In genomic region chr1:162620487-162620886, GRCm38 (mm10) we compare ENCODE assay signal across 14 mouse cellular contexts. TPM values are rescaled to one million over a fixed set of nuclear protein-coding genes. Genes with fewer than 3 reads are reported as not detected.
DNase-seq lines count a peak whose midpoint lies in the region; ATAC-seq and TF ChIP-seq lines count a peak whose summit lies in the region.
"Had no signal": no experiment of that assay in that cellular context is flagged by ENCODE, and none has a peak within 500 bp of the region (broad histone marks: within the 10 kb centered on the region; RNA-seq: fewer than 3 reads in every experiment).

No protein-coding gene starts in this region.

- no peaks in the 10 kb centered on the region for H3K27me3 ChIP-seq in heart, embryonic 10.5 days (ENCODE audit: insufficient read depth, poor library complexity, severe bottlenecking)
- H3K27me3 ChIP-seq in heart, embryonic 11.5 days (ENCODE audit: control insufficient read depth, insufficient read depth, low read length): no peaks in the 10 kb centered on the region
- H3K27me3 ChIP-seq in thymus, adult 2 months (ENCODE audit: control insufficient read depth, insufficient read depth, low read length): no peaks in the 10 kb centered on the region
- H3K27me3 ChIP-seq: hindbrain, embryonic 15.5 days; stomach, embryonic 15.5 days had no signal

- H3K4me1 ChIP-seq in heart, embryonic 10.5 days: peaks cover 7% of the 10 kb centered on the region
- 0 out of 2 replicates have a peak, but pooled peaks cover 4% of the 10 kb centered on the region for H3K4me1 ChIP-seq in heart, embryonic 11.5 days (ENCODE audit: control insufficient read depth, insufficient read depth, low read length)
- 0 out of 2 replicates have a peak, but pooled peaks cover 2% of the 10 kb centered on the region for H3K4me1 ChIP-seq in thymus, adult 2 months (replicated peaks; ENCODE audit: control insufficient read depth, insufficient read depth, low read length)
- H3K4me1 ChIP-seq: stomach, embryonic 15.5 days had no signal

- peak; percentile 62 for DNase-seq in heart, embryonic 10.5 days (ENCODE audit: low spot score)
- peak; percentile 16 for DNase-seq in thymus, adult 2 months
- DNase-seq in thymus, postnatal 36 days: no peak
- peak; percentile 16 for DNase-seq in c-Kit-positive CD71-positive TER-119-negative erythroid progenitor cells, embryonic 14.5 days (ENCODE audit: low read depth)
- DNase-seq in thymus, postnatal 25 days: peak; percentile 9
- DNase-seq in urinary bladder, postnatal 36 days (ENCODE audit: low spot score in 2 of 2): no peak
- no peak for DNase-seq in right cerebral cortex, adult 2 months (ENCODE audit: low spot score in 2 of 2)
- DNase-seq: cerebellum, adult 18-20 months had no signal

- no peak overlapping the region for H3K27ac ChIP-seq in heart, embryonic 10.5 days
- no peak overlapping the region for H3K27ac ChIP-seq in heart, embryonic 11.5 days (ENCODE audit: low read depth, low read length)
- H3K27ac ChIP-seq in thymus, adult 2 months (ENCODE audit: control insufficient read depth, insufficient read depth, low read length): no peak overlapping the region
- H3K27ac ChIP-seq: hindbrain, embryonic 15.5 days; stomach, embryonic 15.5 days had no signal

- no peak overlapping the region for H3K4me2 ChIP-seq in heart, embryonic 11.5 days
- H3K4me2 ChIP-seq: hindbrain, embryonic 15.5 days; stomach, embryonic 15.5 days had no signal

- H3K9me3 ChIP-seq in heart, embryonic 10.5 days: no peaks in the 10 kb centered on the region
- H3K9me3 ChIP-seq in heart, embryonic 11.5 days (replicated peaks; ENCODE audit: control insufficient read depth, low read length): no peaks in the 10 kb centered on the region
- H3K9me3 ChIP-seq: hindbrain, embryonic 15.5 days; stomach, embryonic 15.5 days had no signal

- no peak overlapping the region for H3K9ac ChIP-seq in heart, embryonic 11.5 days (ENCODE audit: low read depth, low read length)
- H3K9ac ChIP-seq: hindbrain, embryonic 15.5 days; stomach, embryonic 15.5 days had no signal

- ATAC-seq in heart, embryonic 11.5 days (replicated peaks; ENCODE audit: insufficient number of reproducible peaks, low FRiP score, low TSS enrichment): no peak
- ATAC-seq: midbrain, embryonic 16.5 days had no signal

- no peak for TF ChIP-seq CTCF in thymus, adult 2 months (IDR thresholded peaks at IDR 0.05; ENCODE audit: borderline replicate concordance, control insufficient read depth, extremely low read depth, insufficient read depth, low read length, poor library complexity)

- no peak for TF ChIP-seq POLR2A in thymus, adult 2 months (IDR thresholded peaks at IDR 0.05; ENCODE audit: control insufficient read depth, extremely low read depth, insufficient read depth, low read length, poor library complexity)

- no peaks in the 10 kb centered on the region for H3K36me3 ChIP-seq in heart, embryonic 10.5 days
- H3K36me3 ChIP-seq in heart, embryonic 11.5 days (ENCODE audit: control insufficient read depth, insufficient read depth, low read length): no peaks in the 10 kb centered on the region
- no peaks in the 10 kb centered on the region for H3K36me3 ChIP-seq in thymus, adult 2 months (ENCODE audit: control insufficient read depth, insufficient read depth, low read length)
- H3K36me3 ChIP-seq: hindbrain, embryonic 15.5 days; stomach, embryonic 15.5 days had no signal

- no peak overlapping the region for H3K4me3 ChIP-seq in heart, embryonic 10.5 days
- no peak overlapping the region for H3K4me3 ChIP-seq in heart, embryonic 11.5 days (ENCODE audit: low read depth, low read length)
- H3K4me3 ChIP-seq in thymus, adult 2 months (ENCODE audit: control insufficient read depth, insufficient read depth, low read length): no peak overlapping the region
- H3K4me3 ChIP-seq: hindbrain, embryonic 15.5 days; stomach, embryonic 15.5 days had no signal

- WGBS in heart, embryonic 10.5 days: 67% methylated on average over 4 of the region's 4 CpGs
- 65% methylated on average over 4 of the region's 4 CpGs for WGBS in heart, embryonic 11.5 days (ENCODE audit: insufficient replicate concordance)
- WGBS in thymus, adult 2 months: 77% methylated on average over 4 of the region's 4 CpGs

RNA-seq across cellular contexts. Expression of gene Myoc, which starts 18.5 kb away (rescaled TPM):
- polyA plus RNA-seq in heart, embryonic 10.5 days (2016; fragmentation: Nextera tagmentation; extraction: Ambion mirVana): not detected in 2 replicates
- polyA plus RNA-seq in heart, embryonic 11.5 days (2014; fragmentation: Nextera tagmentation; extraction: Ambion mirVana): not detected in 2 replicates
- 0.46 and 0.92 TPM in 2 replicates for polyA plus RNA-seq in thymus, adult 2 months (2012; rRNA removed)
- polyA plus RNA-seq: liver, embryonic 16.5 days; midbrain, embryonic 16.5 days had no signal

RNA-seq across cellular contexts. Expression of gene Myocos, which starts 37.5 kb away (rescaled TPM):
- not detected in 2 replicates for polyA plus RNA-seq in heart, embryonic 10.5 days (2016; fragmentation: Nextera tagmentation; extraction: Ambion mirVana)
- not detected in 2 replicates for polyA plus RNA-seq in heart, embryonic 11.5 days (2014; fragmentation: Nextera tagmentation; extraction: Ambion mirVana)
- polyA plus RNA-seq in thymus, adult 2 months (2012; rRNA removed): 0.19 TPM in 1 of 2 replicates, not detected in the other
- polyA plus RNA-seq: gonadal fat pad, adult 2 months; hindbrain, embryonic 15.5 days; liver, embryonic 16.5 days; midbrain, embryonic 16.5 days; stomach, embryonic 15.5 days had no signal

RNA-seq across cellular contexts. Expression of gene Vamp4, which starts 50.2 kb away (rescaled TPM):
- 33.9 and 39.1 TPM in 2 replicates for polyA plus RNA-seq in heart, embryonic 10.5 days (2016; fragmentation: Nextera tagmentation; extraction: Ambion mirVana)
- 37.7 and 39.9 TPM in 2 replicates for polyA plus RNA-seq in heart, embryonic 11.5 days (2014; fragmentation: Nextera tagmentation; extraction: Ambion mirVana)
- polyA plus RNA-seq in thymus, adult 2 months (2012; rRNA removed): 20.7 and 21.4 TPM in 2 replicates

Comparison
In these comparisons a context has a peak if more than half of its experiments do, and no peak if none do; other contexts are left out.
1. DNase-seq: peak in heart, embryonic 10.5 days (single experiment), thymus, adult 2 months (single experiment), c-Kit-positive CD71-positive TER-119-negative erythroid progenitor cells, embryonic 14.5 days (single experiment) and thymus, postnatal 25 days (single experiment); none in thymus, postnatal 36 days (0 of 2), urinary bladder, postnatal 36 days (0 of 2) and right cerebral cortex, adult 2 months (0 of 2).